Mouse (Mus musculus) kidney, postnatal 0 days (tissue): Measurements from ENCODE around the gene Scn3a. TPM values are rescaled to one million over a fixed set of nuclear protein-coding genes. Genes with fewer than 3 reads are reported as not detected.

ENCODE experiments used
- ATAC-seq: fragments of 200-750 bp; cut with Nextera tagmentation; replicated peaks from 2 replicates; pipeline ENCODE4 v1.8.0; 2017; ENCODE audit warnings: low read depth, moderate number of reproducible peaks, moderate TSS enrichment, moderate library complexity; ENCODE audit not compliant: low FRiP score
- DNase-seq: peaks from one replicate; pipeline ENCODE4 v3.0.0-alpha.2; 2016; ENCODE audit warnings: low spot score
- H3K27ac ChIP-seq: fragments of 300-500 bp; sonication (generic); 2 replicates; pipeline ENCODE4 v1.5.1; 2014; ENCODE audit warnings: mild to moderate bottlenecking
- H3K27me3 ChIP-seq: fragments of 300-500 bp; sonication (generic); 2 replicates; pipeline ENCODE4 v1.6.1; 2014; ENCODE audit warnings: low read length, mixed read lengths; ENCODE audit not compliant: insufficient read depth
- H3K36me3 ChIP-seq: fragments of 300-500 bp; sonication (generic); 2 replicates; pipeline ENCODE4 v1.6.1; 2014; ENCODE audit warnings: low read length, mixed read lengths; ENCODE audit not compliant: insufficient read depth
- H3K4me1 ChIP-seq: fragments of 300-500 bp; sonication (generic); replicated peaks from 2 replicates; pipeline ENCODE4 v1.6.1; 2014; ENCODE audit warnings: antibody characterized with exemption, low read length, mixed read lengths; ENCODE audit not compliant: insufficient read depth
- H3K4me2 ChIP-seq: fragments of 300-500 bp; sonication (generic); 2 replicates; pipeline ENCODE4 v1.6.1; 2014; ENCODE audit warnings: mild to moderate bottlenecking, low read length, moderate library complexity, mixed read lengths
- H3K4me3 ChIP-seq: fragments of 300-500 bp; sonication (generic); replicated peaks from 2 replicates; pipeline ENCODE4 v1.5.1; 2014; ENCODE audit warnings: low read depth, low read length
- H3K9ac ChIP-seq: fragments of 300-500 bp; sonication (generic); 2 replicates; pipeline ENCODE4 v1.6.1; 2014; ENCODE audit warnings: low read depth, low read length
- H3K9me3 ChIP-seq: fragments of 300-500 bp; sonication (generic); replicated peaks from 2 replicates; pipeline ENCODE4 v1.6.1; 2016; ENCODE audit warnings: low read length, inconsistent platforms, mixed read lengths
- CTCF ChIP-seq: IDR thresholded peaks from 2 replicates; pipeline ENCODE4 v1.5.1; 2016; ENCODE audit warnings: antibody characterized with exemption, low read depth, mild to moderate bottlenecking, moderate library complexity
- WGBS: fragments of 180-500 bp; shearing (Covaris S2); extraction: QIAGEN DNeasy Blood & Tissue Kit; methylation state at CpG from one replicate; pipeline ENCODE4 v1.1.7; 2014; 5-methylcytosine and 5-hydroxymethylcytosine counted together
- polyA plus RNA-seq: library from polyadenylated mRNA; unstranded; fragments of >200 nt; fragmentation: Nextera tagmentation; extraction: Ambion mirVana; gene quantifications from 2 replicates; pipeline ENCODE4 v1.2.1, GENCODE M21; 2015

The Scn3a gene
- polyA plus RNA-seq, 1 experiment from 2014 or later: 0.25 TPM

DNA sequence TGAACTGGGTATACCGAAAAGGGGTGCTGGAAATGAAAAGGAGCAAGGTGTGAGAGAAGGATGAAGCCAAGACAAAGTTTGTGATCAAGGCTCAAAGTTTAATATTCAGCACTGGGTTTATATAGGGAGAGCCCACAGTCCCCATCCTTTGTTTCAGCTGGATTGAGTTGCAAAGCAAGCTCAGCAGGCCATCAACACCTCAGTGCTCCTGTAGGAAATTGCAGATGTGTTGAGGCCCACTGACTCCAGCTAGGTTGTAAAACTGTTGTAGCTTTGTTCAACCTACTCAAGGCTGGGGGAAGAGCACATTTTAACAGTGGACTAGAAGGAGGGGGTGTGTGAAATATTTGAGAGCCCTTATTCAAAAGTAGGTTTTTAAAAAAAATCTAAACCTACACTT is 148.8 kb downstream of the Scn3a start:
- no peak overlapping the region for H3K27ac ChIP-seq
- ATAC-seq (no peak), DNase-seq (no peak)
- H3K9ac ChIP-seq: no peak overlapping the region
- no peaks in the 10 kb centered on the region for H3K36me3 ChIP-seq
- 55% methylated on average over 1 of the region's 1 CpGs for WGBS
- H3K4me1 ChIP-seq: no peaks in the 10 kb centered on the region
- no peak overlapping the region for H3K4me3 ChIP-seq
- no peak for TF ChIP-seq CTCF
- H3K9me3 ChIP-seq: no peaks in the 10 kb centered on the region
- no peaks in the 10 kb centered on the region for H3K27me3 ChIP-seq
- no peak overlapping the region for H3K4me2 ChIP-seq

DNA sequence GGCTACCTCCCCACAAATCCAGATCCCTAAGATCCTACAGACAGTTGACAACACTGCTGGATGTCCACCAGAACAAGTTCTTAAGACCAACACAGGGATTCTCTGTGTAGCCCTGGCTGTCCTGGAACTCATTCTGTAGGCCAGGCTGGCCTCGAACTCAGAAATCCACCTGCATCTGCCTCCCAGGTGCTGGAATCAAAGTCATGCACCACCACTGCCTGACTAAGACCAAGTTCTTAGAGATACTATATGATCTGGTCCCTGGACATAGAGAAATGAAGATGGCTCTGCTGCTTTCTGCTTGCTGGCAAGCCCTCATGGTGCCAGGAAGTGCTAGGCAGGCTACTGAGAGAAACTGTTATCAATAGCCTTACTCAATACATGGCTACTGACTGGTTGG is 150.9 kb downstream of the Scn3a start:
- ATAC-seq (no peak), DNase-seq (no peak)
- Histone ChIP-seq H3K4me2 (no peak overlapping the region), H3K36me3 (no peaks in the 10 kb centered on the region), H3K9me3 (no peaks in the 10 kb centered on the region), H3K9ac (no peak overlapping the region), H3K4me3 (no peak overlapping the region), H3K4me1 (no peaks in the 10 kb centered on the region), H3K27ac (no peak overlapping the region), H3K27me3 (no peaks in the 10 kb centered on the region)
- no peak for TF ChIP-seq CTCF
- 95% methylated on average over 1 of the region's 1 CpGs for WGBS

DNA sequence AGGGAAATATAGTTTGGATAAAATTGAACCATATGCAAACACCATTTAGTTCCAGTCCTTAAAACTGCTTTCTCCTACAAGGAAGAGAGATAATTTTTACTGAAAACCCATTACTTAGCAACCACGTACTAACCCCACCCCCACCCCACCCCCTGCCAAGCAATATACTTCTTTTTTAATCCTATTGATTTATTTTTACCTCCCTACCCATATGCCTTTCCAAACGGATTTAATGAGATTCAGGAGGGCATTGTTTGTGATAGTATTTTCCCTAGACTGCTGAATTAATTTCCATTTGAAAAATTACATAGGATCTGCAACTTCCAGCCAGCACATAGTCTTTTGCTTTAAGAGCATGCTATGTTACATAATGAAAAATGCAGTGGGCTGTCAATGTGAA is 152.1 kb downstream of the Scn3a start:
- WGBS: 10% methylated on average over 2 of the region's 2 CpGs
- TF ChIP-seq CTCF: no peak
- 0 out of 2 replicates have a peak overlapping the region, but pooled peaks have one; percentile 56 for H3K4me2 ChIP-seq
- H3K27ac ChIP-seq: no peak overlapping the region
- no peaks in the 10 kb centered on the region for H3K4me1 ChIP-seq
- H3K27me3 ChIP-seq: no peaks in the 10 kb centered on the region
- no peak for ATAC-seq
- H3K9me3 ChIP-seq: no peaks in the 10 kb centered on the region
- no peak overlapping the region for H3K9ac ChIP-seq
- DNase-seq: no peak
- no peak overlapping the region for H3K4me3 ChIP-seq
- no peaks in the 10 kb centered on the region for H3K36me3 ChIP-seq

DNA sequence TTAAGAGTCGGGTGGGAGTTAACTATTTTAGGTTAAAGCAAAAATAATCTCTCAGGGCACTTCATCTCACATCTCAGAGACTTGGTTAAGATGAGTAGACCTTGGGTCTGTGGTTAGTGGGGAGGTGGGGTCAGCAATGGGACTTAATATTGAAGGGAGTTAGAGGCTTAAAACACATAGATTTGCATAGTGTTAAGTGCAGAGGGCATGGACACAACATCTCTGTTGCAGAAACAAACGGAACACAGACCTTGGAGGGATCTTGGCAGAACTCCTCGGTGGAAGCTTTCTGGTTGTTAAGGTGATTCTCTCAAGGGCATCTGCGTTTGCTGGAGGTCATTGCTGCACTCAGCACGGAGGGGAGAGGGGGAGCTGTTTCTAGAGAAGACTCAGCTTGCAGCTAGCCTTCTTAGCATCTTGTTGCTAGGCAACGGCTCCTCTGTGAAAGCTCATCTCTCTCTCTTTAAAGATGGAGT is 152.6 kb downstream of the Scn3a start:
- WGBS: 3% methylated on average over 6 of the region's 6 CpGs
- Histone ChIP-seq H3K4me2 (peak overlapping the region; percentile 56), H3K4me1 (no peaks in the 10 kb centered on the region), H3K9me3 (no peaks in the 10 kb centered on the region), H3K9ac (no peak overlapping the region), H3K27ac (no peak overlapping the region), H3K27me3 (no peaks in the 10 kb centered on the region), H3K36me3 (no peaks in the 10 kb centered on the region), H3K4me3 (no peak overlapping the region)
- no peak for TF ChIP-seq CTCF
- ATAC-seq: peak; percentile 55
- peak; percentile 85 for DNase-seq

DNA sequence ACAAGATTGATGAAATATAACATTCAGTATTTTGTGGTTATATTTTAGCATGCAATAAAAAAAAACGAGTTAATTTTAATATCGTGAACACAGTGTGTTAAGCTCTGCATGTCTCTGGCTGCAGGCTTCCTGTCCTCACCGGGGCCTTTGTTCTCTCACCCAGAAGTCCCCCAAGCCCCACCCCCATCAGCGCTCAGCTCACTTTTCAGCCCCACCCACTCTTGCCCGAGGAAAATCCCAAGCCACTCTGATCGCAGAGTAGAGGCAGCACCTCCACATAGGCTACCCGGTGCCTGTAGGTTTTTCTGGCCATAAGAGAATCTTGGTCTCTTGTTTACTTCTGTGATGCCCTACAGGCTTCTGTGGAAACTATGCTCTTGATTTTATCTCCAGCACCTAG is 153.2 kb downstream of the Scn3a start:
- Histone ChIP-seq H3K4me3 (peak overlapping the region; percentile 19), H3K27ac (no peak overlapping the region), H3K4me1 (no peaks in the 10 kb centered on the region), H3K4me2 (peak overlapping the region; percentile 56), H3K9me3 (no peaks in the 10 kb centered on the region), H3K9ac (no peak overlapping the region), H3K36me3 (no peaks in the 10 kb centered on the region), H3K27me3 (no peaks in the 10 kb centered on the region)
- DNase-seq (peak; percentile 82), ATAC-seq (peak; percentile 77)
- under 1% methylated on average over 7 of the region's 7 CpGs for WGBS
- TF ChIP-seq CTCF: no peak

DNA sequence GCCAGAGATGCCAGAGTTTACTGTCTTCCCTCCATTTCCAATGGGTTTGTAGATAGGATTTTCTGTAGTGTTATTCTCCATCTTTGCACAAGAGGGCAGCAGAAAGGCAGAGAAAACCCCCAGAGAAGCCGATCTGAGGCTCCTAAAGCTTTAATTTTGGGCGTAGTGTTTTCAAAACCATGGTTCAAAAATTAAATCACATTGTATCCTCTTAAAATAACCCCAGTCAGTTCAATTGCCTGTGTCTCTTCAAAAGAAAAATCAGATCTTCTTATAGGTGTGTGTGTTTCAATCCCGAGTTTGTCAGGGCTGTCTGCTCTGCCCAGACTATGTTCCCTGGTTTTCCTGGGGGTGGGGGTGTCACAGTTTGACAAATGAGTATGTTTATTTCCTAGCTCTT is 153.7 kb downstream of the Scn3a start:
- 0% methylated on average over 3 of the region's 3 CpGs for WGBS
- peak; percentile 86 for DNase-seq
- Histone ChIP-seq H3K36me3 (no peaks in the 10 kb centered on the region), H3K4me2 (peak overlapping the region; percentile 56), H3K27me3 (no peaks in the 10 kb centered on the region), H3K4me3 (peak overlapping the region; percentile 19), H3K9ac (no peak overlapping the region), H3K9me3 (no peaks in the 10 kb centered on the region), H3K4me1 (no peaks in the 10 kb centered on the region), H3K27ac (0 out of 2 replicates have a peak overlapping the region, but pooled peaks have one; percentile 15)
- TF ChIP-seq CTCF: peak; percentile 81
- ATAC-seq: peak; percentile 52; the same call in 1 of the 2 replicates

Other genes starting within 250 kb of the Scn3a start
- gene Slc38a11, start 203.6 kb downstream of the Scn3a start, polyA plus RNA-seq: 0.82 and 0.95 TPM in 2 replicates
- 1.9 and 2.3 TPM in 2 replicates for gene Scn2a, start 53.1 kb upstream of the Scn3a start, polyA plus RNA-seq